Mouse (Mus musculus) heart, adult 2 months (tissue): ENCODE measurements at regions not wholly inside any gene's neighbourhood (a gene's known extent, or its start where the extent isn't known, plus 50 kb on each side); places are given as distances from the start of the nearest gene placed in this dataset.
A peak's percentile ranks its signal among the peaks of the same experiment; 100 is the strongest.

Source experiments
- DNase-seq, 2 experiments: peaks; one replicate each; pipeline ENCODE4 v3.0.0; 2021
- H3K27ac ChIP-seq: fragments of 200-600 bp; 2 replicates; pipeline ENCODE4 v1.8.1; 2022
- H3K27me3 ChIP-seq: fragments of 200-500 bp; 2 replicates; pipeline ENCODE4 v1.6.1; 2012; ENCODE audit warnings: mild to moderate bottlenecking, low read length, inconsistent platforms, mixed read lengths; ENCODE audit not compliant: control insufficient read depth, insufficient read depth
- H3K36me3 ChIP-seq: fragments of 200-500 bp; 2 replicates; pipeline ENCODE4 v1.6.1; 2012; ENCODE audit warnings: low read length, inconsistent platforms; ENCODE audit not compliant: control insufficient read depth, insufficient read depth
- H3K4me1 ChIP-seq: fragments of 200-500 bp; 2 replicates; pipeline ENCODE4 v1.6.1; 2011; ENCODE audit warnings: low read length; ENCODE audit not compliant: control insufficient read depth, insufficient read depth
- H3K4me3 ChIP-seq: fragments of 200-600 bp; 2 replicates; pipeline ENCODE4 v1.8.1; 2022
- H3K79me2 ChIP-seq: fragments of 200-500 bp; replicated peaks from 2 replicates; pipeline ENCODE4 v1.6.1; 2012; ENCODE audit warnings: mild to moderate bottlenecking, inconsistent platforms, low read length, moderate library complexity, mixed read lengths; ENCODE audit not compliant: control insufficient read depth, insufficient read depth
- H3K9ac ChIP-seq: fragments of 200-500 bp; 2 replicates; pipeline ENCODE4 v1.6.1; 2012; ENCODE audit warnings: low read depth, mild to moderate bottlenecking, control low read depth, inconsistent platforms, low read length, mixed read lengths
- CTCF ChIP-seq: fragments of 200-600 bp; IDR thresholded peaks from 2 replicates; pipeline ENCODE4 v1.8.1; 2022; ENCODE audit warnings: antibody characterized with exemption, mild to moderate bottlenecking, moderate library complexity
- EP300 ChIP-seq: fragments of 200-500 bp; IDR thresholded peaks from 2 replicates; pipeline ENCODE4 v1.6.1; 2011; ENCODE audit warnings: low read depth, low read length, control low read depth; ENCODE audit not compliant: insufficient read depth
- POLR2A ChIP-seq: fragments of 200-500 bp; IDR thresholded peaks from 2 replicates; pipeline ENCODE4 v1.6.1; 2011; ENCODE audit warnings: mild to moderate bottlenecking, low read depth, low read length, control low read depth; ENCODE audit not compliant: insufficient read depth
- WGBS: fragments of 180-500 bp; shearing (Covaris S2); methylation state at CpG from one replicate; pipeline ENCODE4 v1.1.7; 2018; 5-methylcytosine and 5-hydroxymethylcytosine counted together
- intact Hi-C: fragments of 180-260 bp; cut with DNase I; formaldehyde crosslinking; loops from one replicate; pipeline ENCODE4 v1.15.1; 2025

DNA sequence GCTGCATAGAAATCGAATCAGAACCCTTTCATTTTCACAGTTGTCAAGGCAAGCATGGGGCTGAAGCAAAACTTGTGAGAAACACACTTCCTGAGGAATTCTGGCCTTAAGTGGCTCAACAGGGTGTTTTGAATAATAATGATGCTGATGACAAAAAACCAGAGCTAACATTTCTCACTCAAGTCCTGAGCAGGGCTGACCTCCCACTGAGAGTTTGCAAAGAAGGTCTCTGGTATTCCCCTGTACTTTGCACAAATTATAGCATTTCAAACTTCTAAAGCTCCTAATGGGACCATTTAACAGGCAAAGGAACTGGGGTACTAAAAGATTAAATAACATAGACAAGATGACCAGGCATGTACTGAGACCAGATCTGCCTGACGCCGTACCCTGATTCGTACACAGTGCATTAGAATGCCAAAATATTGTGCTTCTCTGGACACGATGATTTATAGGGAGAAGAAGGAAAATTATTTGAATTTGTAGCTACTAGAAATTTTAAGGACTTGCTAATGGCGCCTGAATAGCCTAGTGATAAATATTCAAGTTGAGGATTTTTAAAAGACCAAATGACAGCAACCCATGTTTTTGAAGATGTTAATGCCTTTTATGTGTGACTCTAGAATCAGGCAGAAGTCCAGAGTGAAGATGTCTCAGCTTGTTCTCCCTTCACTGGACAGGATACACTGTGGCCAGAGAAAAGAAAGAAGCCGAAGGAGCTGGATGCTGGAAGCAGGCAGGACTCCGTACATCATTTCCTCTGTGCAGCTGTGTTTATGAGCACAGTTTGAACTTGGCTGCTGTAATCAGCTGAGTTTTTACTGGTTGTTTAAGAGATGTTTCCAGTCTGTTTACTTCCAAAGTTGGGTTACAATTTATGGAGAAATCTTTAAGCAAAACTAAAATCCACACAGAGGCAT is 1056.7 kb downstream of the Fam19a2 start:
- intact Hi-C loops = no loop called here
- 76% methylated on average over 8 of the region's 8 CpGs for WGBS
- Histone ChIP-seq H3K27me3 (no peaks in the 10 kb centered on the region), H3K36me3 (no peaks in the 10 kb centered on the region), H3K27ac (no peak overlapping the region), H3K9ac (no peak overlapping the region), H3K4me3 (no peak overlapping the region), H3K79me2 (no peaks in the 10 kb centered on the region), H3K4me1 (no peaks in the 10 kb centered on the region)
- TF ChIP-seq POLR2A (no peak), CTCF (no peak), EP300 (no peak)
- DNase-seq = no peak

DNA sequence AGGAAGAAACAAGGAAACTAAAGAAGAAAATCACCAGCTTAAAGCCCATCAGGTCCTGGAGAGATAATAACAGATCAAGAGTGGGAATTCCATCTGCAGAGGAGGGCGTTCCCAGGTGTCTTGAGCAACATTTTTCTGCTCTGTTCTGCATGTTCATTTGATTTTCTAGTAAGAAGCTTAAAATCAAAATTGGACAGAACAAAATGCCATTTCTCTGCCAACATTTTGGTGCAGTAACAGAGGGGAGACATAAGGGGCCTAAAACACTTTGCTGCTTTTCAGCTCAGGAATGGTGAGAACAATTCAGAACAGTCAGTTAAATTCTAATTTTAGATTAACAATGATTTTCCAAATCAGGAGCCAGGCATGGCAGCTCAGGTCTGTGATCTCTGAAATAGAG is 1056.8 kb downstream of the Slc16a7 start:
- Histone ChIP-seq H3K9ac (no peak overlapping the region), H3K36me3 (no peaks in the 10 kb centered on the region), H3K4me1 (no peaks in the 10 kb centered on the region), H3K27ac (no peak overlapping the region), H3K27me3 (no peaks in the 10 kb centered on the region), H3K79me2 (no peaks in the 10 kb centered on the region), H3K4me3 (no peak overlapping the region)
- no peak for DNase-seq
- 71% methylated on average over 1 of the region's 1 CpGs for WGBS
- TF ChIP-seq POLR2A = no peak
- TF ChIP-seq CTCF = no peak
- TF ChIP-seq EP300 = no peak
- intact Hi-C loops = no loop called here

DNA sequence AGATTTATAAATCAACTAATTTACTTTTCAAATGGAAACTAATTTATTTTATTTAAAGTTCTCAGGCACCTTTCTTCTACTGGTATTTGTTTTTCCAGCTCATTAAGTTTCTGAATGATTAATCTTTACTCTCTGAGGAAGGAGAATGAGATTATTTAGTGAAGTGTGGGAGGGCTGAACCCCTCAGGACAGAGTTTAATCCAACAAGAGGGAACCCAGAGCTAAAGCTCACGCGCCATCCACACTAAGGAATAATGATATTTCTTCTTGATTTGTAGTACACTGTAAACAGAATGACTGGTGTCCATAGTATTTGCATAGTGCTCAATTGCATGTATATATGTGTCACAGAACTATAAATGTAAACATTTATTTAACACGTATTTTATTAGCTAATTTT is 1050.3 kb downstream of the Slc16a7 start:
- no peaks in the 10 kb centered on the region for H3K79me2 ChIP-seq
- intact Hi-C loops = no loop called here
- H3K27ac ChIP-seq = no peak overlapping the region
- no peak overlapping the region for H3K9ac ChIP-seq
- no peaks in the 10 kb centered on the region for H3K36me3 ChIP-seq
- TF ChIP-seq POLR2A (no peak), CTCF (no peak), EP300 (no peak)
- no peaks in the 10 kb centered on the region for H3K4me1 ChIP-seq
- no peak for DNase-seq
- WGBS = 85% methylated on average over 3 of the region's 3 CpGs
- no peaks in the 10 kb centered on the region for H3K27me3 ChIP-seq
- H3K4me3 ChIP-seq = no peak overlapping the region

DNA sequence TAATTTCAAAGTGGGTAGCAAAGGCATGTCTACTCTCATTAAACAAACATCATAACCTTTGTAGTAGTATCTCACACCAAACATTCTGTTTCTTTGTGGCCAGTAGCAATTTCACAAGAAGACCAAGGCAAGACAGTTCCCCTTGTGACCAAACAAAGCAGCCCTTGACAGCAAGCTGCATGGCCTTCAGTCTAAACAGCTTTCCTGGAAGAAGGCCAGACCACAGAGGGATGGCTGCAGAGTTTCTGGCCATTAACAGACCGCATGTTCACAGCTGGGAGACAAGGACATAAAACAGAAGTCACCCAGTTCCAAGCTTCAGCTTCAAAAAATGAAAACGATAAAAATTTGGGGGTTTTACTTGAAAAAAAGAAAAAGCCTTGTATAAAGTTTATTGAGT is 1040.0 kb downstream of the Slc16a7 start:
- DNase-seq = peak; percentile 21 to 28
- Histone ChIP-seq H3K27ac (no peak overlapping the region), H3K4me1 (no peaks in the 10 kb centered on the region), H3K9ac (no peak overlapping the region), H3K36me3 (no peaks in the 10 kb centered on the region), H3K27me3 (no peaks in the 10 kb centered on the region), H3K79me2 (no peaks in the 10 kb centered on the region), H3K4me3 (no peak overlapping the region)
- WGBS = 25% methylated on average over 2 of the region's 2 CpGs
- intact Hi-C loops = no loop called here
- no peak for TF ChIP-seq CTCF
- TF ChIP-seq EP300 = no peak
- no peak for TF ChIP-seq POLR2A

DNA sequence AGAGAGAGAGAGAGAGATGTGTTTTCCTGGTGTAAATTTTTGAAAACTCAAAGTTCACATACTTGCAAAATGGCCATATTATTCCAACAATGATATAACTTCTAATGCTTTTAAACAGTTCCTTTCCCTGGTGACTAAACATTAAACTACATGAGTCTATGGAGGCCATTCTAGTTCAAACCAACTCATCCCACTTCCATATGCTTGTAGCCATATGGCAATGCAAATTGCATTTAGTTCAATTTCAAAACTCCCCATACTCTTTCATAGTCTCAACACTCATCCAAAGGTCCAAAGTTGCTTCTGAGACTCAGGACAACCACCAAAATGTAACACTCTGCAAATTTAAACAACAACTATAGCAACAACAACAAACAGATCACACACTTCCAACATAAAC is 1026.5 kb downstream of the Slc16a7 start:
- no peaks in the 10 kb centered on the region for H3K4me1 ChIP-seq
- no peak for TF ChIP-seq POLR2A
- TF ChIP-seq CTCF = no peak
- TF ChIP-seq EP300 = no peak
- no peak overlapping the region for H3K27ac ChIP-seq
- H3K9ac ChIP-seq = no peak overlapping the region
- H3K27me3 ChIP-seq = no peaks in the 10 kb centered on the region
- no peaks in the 10 kb centered on the region for H3K79me2 ChIP-seq
- no peaks in the 10 kb centered on the region for H3K36me3 ChIP-seq
- intact Hi-C loops = no loop called here
- no peak overlapping the region for H3K4me3 ChIP-seq
- DNase-seq = no peak

DNA sequence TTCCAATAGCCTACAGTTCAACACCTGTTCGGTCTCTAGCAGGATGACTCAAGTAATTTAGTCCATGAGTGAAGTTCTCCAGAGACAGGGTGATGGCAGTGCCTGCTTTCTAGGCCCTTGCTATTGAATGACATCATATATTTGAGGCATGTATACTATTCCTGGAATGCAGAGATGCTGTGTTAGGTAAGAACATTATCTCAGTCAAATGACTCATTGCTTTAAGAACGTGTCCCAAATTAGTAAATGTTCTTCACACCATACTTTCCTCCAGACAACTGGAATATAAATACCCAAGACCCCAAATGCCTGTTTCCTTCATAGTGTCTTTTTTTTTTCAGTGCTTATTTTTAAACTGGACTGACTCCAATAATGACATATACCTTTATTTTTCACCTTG is 1018.3 kb downstream of the Slc16a7 start:
- intact Hi-C loops = no loop called here
- no peak overlapping the region for H3K27ac ChIP-seq
- H3K4me1 ChIP-seq = no peaks in the 10 kb centered on the region
- whole genome bisulfite sequencing = 48% methylated on average over 2 of the region's 2 CpGs
- TF ChIP-seq CTCF = no peak
- no peak for TF ChIP-seq POLR2A
- no peak for TF ChIP-seq EP300
- H3K27me3 ChIP-seq = no peaks in the 10 kb centered on the region
- H3K9ac ChIP-seq = no peak overlapping the region
- H3K36me3 ChIP-seq = no peaks in the 10 kb centered on the region
- DNase-seq = no peak
- H3K79me2 ChIP-seq = no peaks in the 10 kb centered on the region
- H3K4me3 ChIP-seq = no peak overlapping the region
